Mouse (Mus musculus) heart, adult 2 months (tissue): Measurements from ENCODE around the gene 9330182L06Rik. TPM values are rescaled to one million over a fixed set of nuclear protein-coding genes. Genes with fewer than 3 reads are reported as not detected.

Experiments
- DNase-seq, 2 experiments: peaks; one replicate each; pipeline ENCODE4 v3.0.0; 2021
- H3K27ac ChIP-seq: fragments of 200-600 bp; 2 replicates; pipeline ENCODE4 v1.8.1; 2022
- H3K27me3 ChIP-seq: fragments of 200-500 bp; 2 replicates; pipeline ENCODE4 v1.6.1; 2012; ENCODE audit warnings: mild to moderate bottlenecking, low read length, inconsistent platforms, mixed read lengths; ENCODE audit not compliant: control insufficient read depth, insufficient read depth
- H3K36me3 ChIP-seq: fragments of 200-500 bp; 2 replicates; pipeline ENCODE4 v1.6.1; 2012; ENCODE audit warnings: low read length, inconsistent platforms; ENCODE audit not compliant: control insufficient read depth, insufficient read depth
- H3K4me1 ChIP-seq: fragments of 200-500 bp; 2 replicates; pipeline ENCODE4 v1.6.1; 2011; ENCODE audit warnings: low read length; ENCODE audit not compliant: control insufficient read depth, insufficient read depth
- H3K4me3 ChIP-seq: fragments of 200-600 bp; 2 replicates; pipeline ENCODE4 v1.8.1; 2022
- H3K79me2 ChIP-seq: fragments of 200-500 bp; replicated peaks from 2 replicates; pipeline ENCODE4 v1.6.1; 2012; ENCODE audit warnings: mild to moderate bottlenecking, inconsistent platforms, low read length, moderate library complexity, mixed read lengths; ENCODE audit not compliant: control insufficient read depth, insufficient read depth
- H3K9ac ChIP-seq: fragments of 200-500 bp; 2 replicates; pipeline ENCODE4 v1.6.1; 2012; ENCODE audit warnings: low read depth, mild to moderate bottlenecking, control low read depth, inconsistent platforms, low read length, mixed read lengths
- CTCF ChIP-seq: fragments of 200-600 bp; IDR thresholded peaks from 2 replicates; pipeline ENCODE4 v1.8.1; 2022; ENCODE audit warnings: antibody characterized with exemption, mild to moderate bottlenecking, moderate library complexity
- EP300 ChIP-seq: fragments of 200-500 bp; IDR thresholded peaks from 2 replicates; pipeline ENCODE4 v1.6.1; 2011; ENCODE audit warnings: low read depth, low read length, control low read depth; ENCODE audit not compliant: insufficient read depth
- POLR2A ChIP-seq: fragments of 200-500 bp; IDR thresholded peaks from 2 replicates; pipeline ENCODE4 v1.6.1; 2011; ENCODE audit warnings: mild to moderate bottlenecking, low read depth, low read length, control low read depth; ENCODE audit not compliant: insufficient read depth
- WGBS: fragments of 180-500 bp; shearing (Covaris S2); methylation state at CpG from one replicate; pipeline ENCODE4 v1.1.7; 2018; 5-methylcytosine and 5-hydroxymethylcytosine counted together
- intact Hi-C: fragments of 180-260 bp; cut with DNase I; formaldehyde crosslinking; loops from one replicate; pipeline ENCODE4 v1.15.1; 2025
- polyA plus RNA-seq: library from polyadenylated mRNA; depleted of rRNA; stranded (reverse); fragments of >200 nt; gene quantifications from 2 replicates; pipeline ENCODE4 v1.2.3, GENCODE M21; 2012
- total RNA-seq, 2 experiments: library from RNA; stranded (reverse); gene quantifications; 2 replicates each; pipeline ENCODE4 v1.2.3; 2021

Gene 9330182L06Rik
- total and polyA plus RNA-seq, 3 experiments = 0.04 to 0.23 (median 0.10) TPM

GRCm38 (mm10) chr5:9354257-9354656, 88.3 kb downstream of the 9330182L06Rik start:
- no peaks in the 10 kb centered on the region for H3K79me2 ChIP-seq
- no peak for DNase-seq
- H3K27ac ChIP-seq = no peak overlapping the region
- no peaks in the 10 kb centered on the region for H3K4me1 ChIP-seq
- H3K36me3 ChIP-seq = no peaks in the 10 kb centered on the region
- intact Hi-C loops = no loop called here
- no peak overlapping the region for H3K4me3 ChIP-seq
- TF ChIP-seq EP300 = no peak
- TF ChIP-seq POLR2A = no peak
- no peak for TF ChIP-seq CTCF
- H3K9ac ChIP-seq = no peak overlapping the region
- H3K27me3 ChIP-seq = no peaks in the 10 kb centered on the region
- 73% methylated on average over 1 of the region's 1 CpGs for WGBS

GRCm38 (mm10) chr5:9358076-9358475, 92.2 kb downstream of the 9330182L06Rik start:
- WGBS = 34% methylated on average over 2 of the region's 2 CpGs
- TF ChIP-seq POLR2A (no peak), CTCF (no peak), EP300 (no peak)
- Histone ChIP-seq H3K4me1 (no peaks in the 10 kb centered on the region), H3K36me3 (no peaks in the 10 kb centered on the region), H3K4me3 (no peak overlapping the region), H3K9ac (no peak overlapping the region), H3K27me3 (no peaks in the 10 kb centered on the region), H3K79me2 (no peaks in the 10 kb centered on the region), H3K27ac (no peak overlapping the region)
- no peak for DNase-seq
- intact Hi-C loops = no loop called here

GRCm38 (mm10) chr5:9361982-9362661, 96.2 kb downstream of the 9330182L06Rik start:
- Histone ChIP-seq H3K36me3 (no peaks in the 10 kb centered on the region), H3K9ac (no peak overlapping the region), H3K4me1 (no peaks in the 10 kb centered on the region), H3K27me3 (no peaks in the 10 kb centered on the region), H3K4me3 (no peak overlapping the region), H3K79me2 (no peaks in the 10 kb centered on the region), H3K27ac (no peak overlapping the region)
- DNase-seq = no peak
- 71% methylated on average over 7 of the region's 7 CpGs for WGBS
- intact Hi-C loops = no loop called here
- no peak for TF ChIP-seq EP300
- TF ChIP-seq CTCF = no peak
- no peak for TF ChIP-seq POLR2A

- TF ChIP-seq CTCF (no peak), POLR2A (no peak), EP300 (no peak)
- Histone ChIP-seq H3K79me2 (no peaks in the 10 kb centered on the region), H3K4me1 (no peaks in the 10 kb centered on the region), H3K27me3 (no peaks in the 10 kb centered on the region), H3K9ac (no peak overlapping the region), H3K36me3 (no peaks in the 10 kb centered on the region), H3K27ac (no peak overlapping the region), H3K4me3 (no peak overlapping the region)
- WGBS = 61% methylated on average over 1 of the region's 1 CpGs
- no peak for DNase-seq
- intact Hi-C loops = no loop called here
Measured at GRCm38 (mm10) chr5:9364937-9365336, 99.0 kb downstream of the 9330182L06Rik start.

- no peak for DNase-seq
- H3K4me1 ChIP-seq = no peaks in the 10 kb centered on the region
- intact Hi-C loops = no loop called here
- no peak for TF ChIP-seq EP300
- TF ChIP-seq CTCF = no peak
- TF ChIP-seq POLR2A = no peak
- no peak overlapping the region for H3K4me3 ChIP-seq
- no peak overlapping the region for H3K27ac ChIP-seq
- no peaks in the 10 kb centered on the region for H3K36me3 ChIP-seq
- 69% methylated on average over 11 of the region's 11 CpGs for WGBS
- no peaks in the 10 kb centered on the region for H3K79me2 ChIP-seq
- H3K9ac ChIP-seq = no peak overlapping the region
- H3K27me3 ChIP-seq = no peaks in the 10 kb centered on the region
Measured at GRCm38 (mm10) chr5:9367920-9368692, 102.2 kb downstream of the 9330182L06Rik start.

GRCm38 (mm10) chr5:9371127-9371526, 105.2 kb downstream of the 9330182L06Rik start:
- no peaks in the 10 kb centered on the region for H3K27me3 ChIP-seq
- H3K27ac ChIP-seq = no peak overlapping the region
- DNase-seq = no peak
- intact Hi-C loops = no loop called here
- no peaks in the 10 kb centered on the region for H3K36me3 ChIP-seq
- H3K4me1 ChIP-seq = no peaks in the 10 kb centered on the region
- TF ChIP-seq POLR2A (no peak), CTCF (no peak), EP300 (no peak)
- no peaks in the 10 kb centered on the region for H3K79me2 ChIP-seq
- 72% methylated on average over 3 of the region's 3 CpGs for WGBS
- no peak overlapping the region for H3K9ac ChIP-seq
- H3K4me3 ChIP-seq = no peak overlapping the region
